Mouse (Mus musculus) CH12.LX (cell line): ENCODE measurements around the gene Col17a1. TPM values are rescaled to one million over a fixed set of nuclear protein-coding genes. Genes with fewer than 3 reads are reported as not detected.

Experiments used
- DNase-seq: peaks from one replicate; pipeline ENCODE4 v3.0.0-alpha.2; 2013; ENCODE audit errors: extremely low read depth
- H3K27ac ChIP-seq: 2 replicates; pipeline ENCODE4 v1.5.1; 2012; ENCODE audit warnings: low read depth, mild to moderate bottlenecking, control low read depth, moderate library complexity; ENCODE audit not compliant: insufficient read depth
- H3K27me3 ChIP-seq: replicated peaks from 2 replicates; pipeline ENCODE3; 2012; ENCODE audit warnings: inconsistent platforms
- H3K36me3 ChIP-seq, 2 experiments: replicated peaks in 1 of 2; 2 replicates each; pipeline versions ENCODE3 to v1.6.1; 2012; ENCODE audit warnings: inconsistent platforms in 1 of 2, low read length in 1 of 2, mild to moderate bottlenecking in 1 of 2, mixed read lengths in 1 of 2, moderate library complexity in 1 of 2; ENCODE audit not compliant: control insufficient read depth in 1 of 2, insufficient read depth in 1 of 2
- H3K4me1 ChIP-seq, 2 experiments: 2 replicates each; pipeline ENCODE4 v1.6.1; 2012; ENCODE audit warnings: inconsistent platforms in 1 of 2, moderate library complexity in 1 of 2; ENCODE audit not compliant: insufficient read depth in 2 of 2, control insufficient read depth in 1 of 2
- H3K4me2 ChIP-seq: 2 replicates; pipeline ENCODE4 v1.6.1; 2012; ENCODE audit warnings: low read depth, mild to moderate bottlenecking, control low read depth; ENCODE audit not compliant: poor library complexity, insufficient read depth, severe bottlenecking
- H3K4me3 ChIP-seq, 3 experiments: fragments of 150-350 bp in 1 of 3; sonication (generic) in 1 of 3; replicated peaks in 1 of 3; 2 replicates each; pipeline versions ENCODE3 to v1.5.1; 2011 to 2012; ENCODE audit warnings: low read depth in 2 of 3, low read length in 2 of 3, mild to moderate bottlenecking in 2 of 3, moderate library complexity in 2 of 3, control low read depth in 1 of 3, improper control_type of control experiment in 1 of 3, inconsistent platforms in 1 of 3, mixed read lengths in 1 of 3; ENCODE audit not compliant: poor library complexity in 1 of 3
- H3K79me2 ChIP-seq: replicated peaks from 2 replicates; pipeline ENCODE4 v1.6.1; 2012; ENCODE audit warnings: mild to moderate bottlenecking, moderate library complexity; ENCODE audit not compliant: control insufficient read depth, poor library complexity, insufficient read depth, severe bottlenecking; ENCODE audit errors: extremely low read depth
- H3K9ac ChIP-seq: 2 replicates; pipeline ENCODE4 v1.6.1; 2012; ENCODE audit warnings: low read depth, mild to moderate bottlenecking, control low read depth, moderate library complexity; ENCODE audit not compliant: insufficient read depth
- H3K9me3 ChIP-seq: replicated peaks from 2 replicates; pipeline ENCODE3; 2012; ENCODE audit warnings: low read length, inconsistent platforms, mixed read lengths
- BHLHE40 ChIP-seq: IDR thresholded peaks from 2 replicates; pipeline ENCODE4 v1.6.1; 2011; ENCODE audit warnings: mild to moderate bottlenecking, low read depth, low read length, improper control_type of control experiment
- CTCF ChIP-seq, 2 experiments: IDR thresholded peaks in 1 of 2; conservative IDR thresholded peaks in 1 of 2; 2 replicates each; pipeline ENCODE4 v1.5.1; 2011 to 2012; ENCODE audit warnings: low read depth in 2 of 2, low read length in 2 of 2, improper control_type of control experiment in 1 of 2, inconsistent platforms in 1 of 2, mild to moderate bottlenecking in 1 of 2, moderate library complexity in 1 of 2
- E2F4 ChIP-seq: IDR thresholded peaks from 2 replicates; pipeline ENCODE4 v1.6.1; 2011; ENCODE audit warnings: low read depth, low read length, improper control_type of control experiment; ENCODE audit not compliant: insufficient replicate concordance
- EP300 ChIP-seq: IDR thresholded peaks from 2 replicates; pipeline ENCODE4 v1.6.1; 2011; ENCODE audit warnings: low read length, improper control_type of control experiment
- ETS1 ChIP-seq: conservative IDR thresholded peaks from 2 replicates; pipeline ENCODE4 v1.6.1; 2012; ENCODE audit warnings: low read depth, mild to moderate bottlenecking, inconsistent platforms, low read length, improper control_type of control experiment, moderate library complexity
- HCFC1 ChIP-seq: IDR thresholded peaks from 2 replicates; pipeline ENCODE4 v1.6.1; 2012; ENCODE audit warnings: low read depth, mild to moderate bottlenecking, inconsistent platforms, low read length, improper control_type of control experiment
- JUN ChIP-seq: IDR thresholded peaks from 2 replicates; pipeline ENCODE4 v1.6.1; 2011; ENCODE audit warnings: low read depth, mild to moderate bottlenecking, low read length, improper control_type of control experiment, moderate library complexity; ENCODE audit not compliant: insufficient read depth
- MAFK ChIP-seq: IDR thresholded peaks from 2 replicates; pipeline ENCODE4 v1.6.1; 2011; ENCODE audit warnings: low read length, improper control_type of control experiment; ENCODE audit not compliant: insufficient replicate concordance
- MAX ChIP-seq: IDR thresholded peaks from 2 replicates; pipeline ENCODE4 v1.6.1; 2011; ENCODE audit warnings: low read length, improper control_type of control experiment
- MXI1 ChIP-seq: IDR thresholded peaks from 2 replicates; pipeline ENCODE4 v1.6.1; 2011; ENCODE audit warnings: mild to moderate bottlenecking, low read depth, low read length, improper control_type of control experiment
- MYC ChIP-seq: IDR thresholded peaks from 2 replicates; pipeline ENCODE4 v1.6.1; 2011; ENCODE audit warnings: low read depth, mild to moderate bottlenecking, improper control_type of control experiment, low read length
- NRF1 ChIP-seq: IDR thresholded peaks from 2 replicates; pipeline ENCODE4 v1.6.1; 2014; ENCODE audit warnings: low read depth, mild to moderate bottlenecking, inconsistent platforms, low read length, improper control_type of control experiment, moderate library complexity
- POLR2A ChIP-seq: IDR thresholded peaks from 2 replicates; pipeline ENCODE4 v1.6.1; 2011; ENCODE audit warnings: low read depth, mild to moderate bottlenecking, improper control_type of control experiment, low read length
- RAD21 ChIP-seq: IDR thresholded peaks from 2 replicates; pipeline ENCODE4 v1.6.1; 2011; ENCODE audit warnings: low read depth, mild to moderate bottlenecking, low read length, improper control_type of control experiment, moderate library complexity
- RCOR1 ChIP-seq: conservative IDR thresholded peaks from 2 replicates; pipeline ENCODE4 v1.6.1; 2012; ENCODE audit warnings: low read depth, mild to moderate bottlenecking, inconsistent platforms, low read length, improper control_type of control experiment
- SIN3A ChIP-seq: IDR thresholded peaks from 2 replicates; pipeline ENCODE4 v1.6.1; 2012; ENCODE audit warnings: low read length, improper control_type of control experiment, inconsistent platforms
- SMC3 ChIP-seq: IDR thresholded peaks from 2 replicates; pipeline ENCODE4 v1.6.1; 2011; ENCODE audit warnings: low read depth, low read length, improper control_type of control experiment
- TBP ChIP-seq: conservative IDR thresholded peaks from 2 replicates; pipeline ENCODE4 v1.6.1; 2011; ENCODE audit warnings: low read depth, low read length, improper control_type of control experiment
- USF1 ChIP-seq: IDR thresholded peaks from 2 replicates; pipeline ENCODE4 v1.6.1; 2014; ENCODE audit warnings: low read depth, mild to moderate bottlenecking, inconsistent platforms, low read length, improper control_type of control experiment
- ZKSCAN1 ChIP-seq: IDR thresholded peaks from 2 replicates; pipeline ENCODE4 v1.6.1; 2012; ENCODE audit warnings: low read depth, inconsistent platforms, low read length, improper control_type of control experiment, borderline replicate concordance
- ZNF384 ChIP-seq: IDR thresholded peaks from 2 replicates; pipeline ENCODE4 v1.6.1; 2012; ENCODE audit warnings: low read depth, low read length, improper control_type of control experiment, inconsistent platforms
- dilution Hi-C: fragments of 300-500 bp; cut with MboI; formaldehyde crosslinking; loops from 2 replicates; pipeline ENCODE4 v1.14.3; 2020; ENCODE audit warnings: low sequenced_read_pairs; ENCODE audit not compliant: extremely low pct_unique_long_range_greater_than_20kb, extremely low pct_ligation_motif_present
- in situ Hi-C: fragments of 300-500 bp; cut with MboI; formaldehyde crosslinking; loops from 3 replicates; pipeline ENCODE4 v1.14.3; 2019; ENCODE audit warnings: low sequenced_read_pairs, low pct_ligation_motif_present, low pct_unique_long_range_greater_than_20kb, mixed read lengths
- polyA plus RNA-seq: library from polyadenylated mRNA; unstranded; fragments of >175 nt; gene quantifications from 2 replicates; pipeline ENCODE4 v1.2.1, GENCODE M21; 2012; ENCODE audit warnings: low read depth; ENCODE audit not compliant: insufficient read length
- total RNA-seq, 2 experiments: library from RNA; depleted of rRNA; stranded (reverse); fragments of 300-350 nt in 1 of 2; fragments of >200 nt in 1 of 2; gene quantifications; 2 replicates each; pipeline ENCODE4 v1.2.3; 2012 to 2014

Gene Col17a1
- total and polyA plus RNA-seq, 3 experiments, result 0.34 to 0.59 (median 0.42) TPM

- no peak overlapping the region for H3K4me2 ChIP-seq
- no peak overlapping the region for H3K4me3 ChIP-seq
- H3K27me3 ChIP-seq, result no peaks in the 10 kb centered on the region
- dilution Hi-C loops, result no loop called here
- in situ Hi-C loops, result loop anchor here (10.0 kb wide), 1 partner anchor 46 kb away; no protein-coding TSS in a partner anchor
- H3K4me1 ChIP-seq, result peaks cover 0 to 7% of the 10 kb centered on the region in 2 experiments; a peak in 2 of 4 replicates
- no peak overlapping the region for H3K9ac ChIP-seq
- DNase-seq, result no peak
- H3K27ac ChIP-seq, result no peak overlapping the region
- no peaks in the 10 kb centered on the region for H3K79me2 ChIP-seq
- no peak for TF ChIP-seq MYC
- TF ChIP-seq RAD21, result no peak
- TF ChIP-seq, all 38 proteins: peak for 0
- H3K36me3 ChIP-seq, result no peaks in the 10 kb centered on the region
- no peaks in the 10 kb centered on the region for H3K9me3 ChIP-seq
Measured at GRCm38 (mm10) chr19:47678675-47679074, 13.2 kb downstream of the Col17a1 start.

GRCm38 (mm10) chr19:47674419-47674818 is 17.5 kb downstream of the Col17a1 start:
- Histone ChIP-seq H3K9me3 (no peaks in the 10 kb centered on the region), H3K36me3 (no peaks in the 10 kb centered on the region), H3K4me1 (peaks cover 10 to 29% of the 10 kb centered on the region in 2 experiments), H3K4me2 (peak overlapping the region; percentile 41; the same call in 1 of the 2 replicates), H3K4me3 (no peak overlapping the region), H3K27ac (no peak overlapping the region), H3K9ac (no peak overlapping the region), H3K79me2 (no peaks in the 10 kb centered on the region), H3K27me3 (no peaks in the 10 kb centered on the region)
- in situ Hi-C loops (loop anchor here (10.0 to 25.0 kb wide), 2 partner anchors 50 to 263 kb away; partner anchors contain the start of gene Cfap58), dilution Hi-C loops (no loop called here)
- peak; percentile 58 for DNase-seq
- TF ChIP-seq SMC3 (peak; percentile 69), EP300 (no peak), CTCF (conservative IDR thresholded peaks at IDR 0.05 in 1 of 2, IDR thresholded peaks at IDR 0.05 in 1 of 2; ENCODE audit: low read depth in 2 of 2, low read length in 2 of 2) (peak; percentile 80 to 87), BHLHE40 (no peak), RAD21 (peak; percentile 57), ZKSCAN1 (no peak)

GRCm38 (mm10) chr19:47668399-47668798 is 23.5 kb downstream of the Col17a1 start:
- no peak overlapping the region for H3K9ac ChIP-seq
- H3K4me3 ChIP-seq, result no peak overlapping the region
- H3K9me3 ChIP-seq, result no peaks in the 10 kb centered on the region
- peaks cover 3% of the 10 kb centered on the region for H3K27me3 ChIP-seq
- dilution Hi-C loops (no loop called here), in situ Hi-C loops (loop anchor here (25.0 kb wide), 1 partner anchor 269 kb away; the partner anchor contains the start of gene Cfap58)
- no peak overlapping the region for H3K4me2 ChIP-seq
- no peak overlapping the region for H3K27ac ChIP-seq
- no peaks in the 10 kb centered on the region for H3K79me2 ChIP-seq
- H3K4me1 ChIP-seq, result peaks cover 18 to 31% of the 10 kb centered on the region in 2 experiments
- TF ChIP-seq ETS1, result no peak
- TF ChIP-seq USF1, result no peak
- no peak for TF ChIP-seq NRF1
- no peak for TF ChIP-seq TBP
- TF ChIP-seq SMC3, result no peak
- TF ChIP-seq HCFC1, result no peak
- no peak for TF ChIP-seq MAFK
- TF ChIP-seq ZKSCAN1, result no peak
- TF ChIP-seq RCOR1, result no peak
- TF ChIP-seq JUN, result no peak
- TF ChIP-seq SIN3A, result no peak
- no peak for TF ChIP-seq E2F4
- no peak for TF ChIP-seq MAX
- no peak for TF ChIP-seq ZNF384
- no peak for TF ChIP-seq MXI1
- TF ChIP-seq POLR2A, result no peak
- TF ChIP-seq MYC, result no peak
- no peaks in the 10 kb centered on the region for H3K36me3 ChIP-seq
- DNase-seq, result no peak
